Mouse (Mus musculus) neural tube, embryonic 12.5 days (tissue): ENCODE measurements at regions not wholly inside any gene's neighbourhood (a gene's known extent, or its start where the extent isn't known, plus 50 kb on each side); places are given as distances from the start of the nearest gene placed in this dataset.
A peak's percentile ranks its signal among the peaks of the same experiment; 100 is the strongest.

Experiments
- ATAC-seq: fragments of 200-750 bp; cut with Nextera tagmentation; 2 replicates; pipeline ENCODE4 v1.8.0; 2017; ENCODE audit warnings: low read depth, mild to moderate bottlenecking, moderate TSS enrichment, moderate library complexity; ENCODE audit not compliant: low FRiP score
- H3K27ac ChIP-seq: fragments of 300-500 bp; sonication (generic); 2 replicates; pipeline ENCODE4 v1.5.1; 2016
- H3K27me3 ChIP-seq: fragments of 300-500 bp; sonication (generic); replicated peaks from 2 replicates; pipeline ENCODE4 v1.6.1; 2016; ENCODE audit warnings: mild to moderate bottlenecking
- H3K36me3 ChIP-seq: fragments of 300-500 bp; sonication (generic); 2 replicates; pipeline ENCODE4 v1.6.1; 2016; ENCODE audit warnings: mild to moderate bottlenecking
- H3K4me1 ChIP-seq: fragments of 300-500 bp; sonication (generic); 2 replicates; pipeline ENCODE4 v1.6.1; 2016
- H3K4me2 ChIP-seq: fragments of 300-500 bp; sonication (generic); replicated peaks from 2 replicates; pipeline ENCODE4 v1.6.1; 2016; ENCODE audit warnings: mild to moderate bottlenecking
- H3K4me3 ChIP-seq: fragments of 300-500 bp; sonication (generic); 2 replicates; pipeline ENCODE4 v1.5.1; 2016
- H3K9ac ChIP-seq: fragments of 300-500 bp; sonication (generic); 2 replicates; pipeline ENCODE4 v1.6.1; 2016; ENCODE audit warnings: mild to moderate bottlenecking
- H3K9me3 ChIP-seq: fragments of 300-500 bp; sonication (generic); 2 replicates; pipeline ENCODE4 v1.6.1; 2016; ENCODE audit warnings: mild to moderate bottlenecking
- WGBS: fragments of 180-500 bp; shearing (Covaris S2); methylation state at CpG from one replicate; pipeline ENCODE4 v1.1.7; 2016; 5-methylcytosine and 5-hydroxymethylcytosine counted together

- H3K36me3 ChIP-seq, result no peaks in the 10 kb centered on the region
- no peak for ATAC-seq
- 90% methylated on average over 4 of the region's 4 CpGs for WGBS
- no peak overlapping the region for H3K4me3 ChIP-seq
- no peak overlapping the region for H3K9ac ChIP-seq
- no peaks in the 10 kb centered on the region for H3K27me3 ChIP-seq
- no peak overlapping the region for H3K27ac ChIP-seq
- H3K4me2 ChIP-seq, result no peak overlapping the region
- no peaks in the 10 kb centered on the region for H3K4me1 ChIP-seq
- no peaks in the 10 kb centered on the region for H3K9me3 ChIP-seq
These were observed 58.3 kb downstream of the Tmem100 start for GRCm38 (mm10) chr11:90088473-90088872.

- ATAC-seq, result no peak
- Histone ChIP-seq H3K4me2 (no peak overlapping the region), H3K9me3 (no peaks in the 10 kb centered on the region), H3K4me1 (0 out of 2 replicates have a peak, but pooled peaks cover 6% of the 10 kb centered on the region), H3K27me3 (no peaks in the 10 kb centered on the region), H3K27ac (no peak overlapping the region), H3K36me3 (no peaks in the 10 kb centered on the region), H3K9ac (no peak overlapping the region), H3K4me3 (no peak overlapping the region)
- WGBS, result 84% methylated on average over 7 of the region's 7 CpGs
These were observed 63.9 kb downstream of the Tmem100 start for GRCm38 (mm10) chr11:90094052-90094451.

GRCm38 (mm10) chr11:90094700-90095355 lies 64.7 kb downstream of the Tmem100 start:
- H3K4me2 ChIP-seq, result no peak overlapping the region
- no peak overlapping the region for H3K9ac ChIP-seq

GRCm38 (mm10) chr11:90098471-90098870 lies 68.3 kb downstream of the Tmem100 start:
- WGBS, result 79% methylated on average over 7 of the region's 7 CpGs
- Histone ChIP-seq H3K27ac (no peak overlapping the region), H3K4me1 (0 out of 2 replicates have a peak, but pooled peaks cover 11% of the 10 kb centered on the region), H3K4me2 (no peak overlapping the region), H3K4me3 (no peak overlapping the region), H3K9me3 (no peaks in the 10 kb centered on the region), H3K9ac (no peak overlapping the region), H3K27me3 (no peaks in the 10 kb centered on the region), H3K36me3 (no peaks in the 10 kb centered on the region)
- ATAC-seq, result no peak

More at GRCm38 (mm10) chr11:90094700-90095355, 64.7 kb downstream of the Tmem100 start:
- H3K4me3 ChIP-seq, result no peak overlapping the region
- no peaks in the 10 kb centered on the region for H3K27me3 ChIP-seq
- no peaks in the 10 kb centered on the region for H3K36me3 ChIP-seq
- WGBS, result 81% methylated on average over 7 of the region's 7 CpGs
- no peak overlapping the region for H3K27ac ChIP-seq
- no peak for ATAC-seq
- 0 out of 2 replicates have a peak, but pooled peaks cover 11% of the 10 kb centered on the region for H3K4me1 ChIP-seq
- no peaks in the 10 kb centered on the region for H3K9me3 ChIP-seq

GRCm38 (mm10) chr11:90099178-90099577 lies 69.0 kb downstream of the Tmem100 start:
- H3K36me3 ChIP-seq, result no peaks in the 10 kb centered on the region
- WGBS, result 77% methylated on average over 1 of the region's 1 CpGs
- H3K4me3 ChIP-seq, result no peak overlapping the region
- no peaks in the 10 kb centered on the region for H3K27me3 ChIP-seq
- no peak overlapping the region for H3K27ac ChIP-seq
- ATAC-seq, result no peak
- H3K4me1 ChIP-seq, result 0 out of 2 replicates have a peak, but pooled peaks cover 11% of the 10 kb centered on the region
- H3K9ac ChIP-seq, result no peak overlapping the region
- no peak overlapping the region for H3K4me2 ChIP-seq
- H3K9me3 ChIP-seq, result no peaks in the 10 kb centered on the region

GRCm38 (mm10) chr11:90100161-90100560 lies 70.0 kb downstream of the Tmem100 start:
- H3K36me3 ChIP-seq, result no peaks in the 10 kb centered on the region
- H3K27me3 ChIP-seq, result no peaks in the 10 kb centered on the region
- 90% methylated on average over 2 of the region's 2 CpGs for WGBS
- no peak overlapping the region for H3K4me3 ChIP-seq
- H3K4me1 ChIP-seq, result 0 out of 2 replicates have a peak, but pooled peaks cover 11% of the 10 kb centered on the region
- H3K27ac ChIP-seq, result no peak overlapping the region
- ATAC-seq, result no peak
- no peak overlapping the region for H3K4me2 ChIP-seq
- H3K9me3 ChIP-seq, result no peaks in the 10 kb centered on the region
- H3K9ac ChIP-seq, result no peak overlapping the region

GRCm38 (mm10) chr11:90101284-90101683 lies 71.1 kb downstream of the Tmem100 start:
- Histone ChIP-seq H3K4me3 (no peak overlapping the region), H3K4me2 (no peak overlapping the region), H3K9me3 (no peaks in the 10 kb centered on the region), H3K36me3 (no peaks in the 10 kb centered on the region), H3K27me3 (no peaks in the 10 kb centered on the region), H3K4me1 (peaks cover 11% of the 10 kb centered on the region; the same call in 1 of the 2 replicates), H3K9ac (no peak overlapping the region), H3K27ac (no peak overlapping the region)
- ATAC-seq, result no peak
- 82% methylated on average over 8 of the region's 8 CpGs for WGBS

- H3K36me3 ChIP-seq, result no peaks in the 10 kb centered on the region
- no peak for ATAC-seq
- H3K9me3 ChIP-seq, result no peaks in the 10 kb centered on the region
- H3K27me3 ChIP-seq, result no peaks in the 10 kb centered on the region
- no peak overlapping the region for H3K4me2 ChIP-seq
- H3K27ac ChIP-seq, result no peak overlapping the region
- H3K4me1 ChIP-seq, result peaks cover 8% of the 10 kb centered on the region
- H3K4me3 ChIP-seq, result no peak overlapping the region
- H3K9ac ChIP-seq, result no peak overlapping the region
- 29% methylated on average over 12 of the region's 12 CpGs for WGBS
These were observed 76.1 kb downstream of the Tmem100 start for GRCm38 (mm10) chr11:90106063-90106798.

- Histone ChIP-seq H3K27ac (no peak overlapping the region), H3K4me2 (peak overlapping the region; percentile 14; the same call in 1 of the 2 replicates), H3K9ac (no peak overlapping the region), H3K36me3 (no peaks in the 10 kb centered on the region), H3K4me1 (peaks cover 8% of the 10 kb centered on the region), H3K4me3 (no peak overlapping the region), H3K27me3 (no peaks in the 10 kb centered on the region), H3K9me3 (no peaks in the 10 kb centered on the region)
- peak; percentile 88 for ATAC-seq
- WGBS, result 13% methylated on average over 2 of the region's 2 CpGs
These were observed 77.8 kb upstream of the Gm45716 start for GRCm38 (mm10) chr11:90109681-90110111.

GRCm38 (mm10) chr11:90110170-90110569 lies 77.3 kb upstream of the Gm45716 start:
- Histone ChIP-seq H3K27me3 (no peaks in the 10 kb centered on the region), H3K9ac (no peak overlapping the region), H3K4me3 (no peak overlapping the region), H3K4me1 (peaks cover 8% of the 10 kb centered on the region), H3K27ac (no peak overlapping the region), H3K9me3 (no peaks in the 10 kb centered on the region), H3K36me3 (no peaks in the 10 kb centered on the region), H3K4me2 (no peak overlapping the region; the same call in 1 of the 2 replicates)
- WGBS, result 39% methylated on average over 3 of the region's 3 CpGs
- peak; percentile 42 for ATAC-seq

GRCm38 (mm10) chr11:90112174-90112573 lies 75.3 kb upstream of the Gm45716 start:
- Histone ChIP-seq H3K36me3 (no peaks in the 10 kb centered on the region), H3K4me2 (no peak overlapping the region), H3K27me3 (no peaks in the 10 kb centered on the region), H3K4me1 (peaks cover 4% of the 10 kb centered on the region; the same call in 1 of the 2 replicates), H3K4me3 (no peak overlapping the region), H3K9me3 (no peaks in the 10 kb centered on the region), H3K27ac (no peak overlapping the region), H3K9ac (no peak overlapping the region)
- no peak for ATAC-seq
- WGBS, result 83% methylated on average over 7 of the region's 7 CpGs
